Mouse (Mus musculus) limb, embryonic 14.5 days (tissue): ENCODE measurements around the gene Slc24a3. TPM values are rescaled to one million over a fixed set of nuclear protein-coding genes. Genes with fewer than 3 reads are reported as not detected.

Experiments
- ATAC-seq: fragments of 200-750 bp; cut with Nextera tagmentation; 2 replicates; pipeline ENCODE4 v1.8.0; 2017; ENCODE audit warnings: low read depth, moderate number of reproducible peaks, moderate TSS enrichment; ENCODE audit not compliant: low FRiP score
- DNase-seq: peaks from one replicate; pipeline ENCODE4 v3.0.0-alpha.2; 2015; ENCODE audit warnings: low spot score
- H3K27ac ChIP-seq: fragments of 300-500 bp; sonication (generic); replicated peaks from 2 replicates; pipeline ENCODE4 v1.5.1; 2014; ENCODE audit warnings: low read depth, mild to moderate bottlenecking, low read length, moderate library complexity, mixed read lengths
- H3K27me3 ChIP-seq: fragments of 300-500 bp; sonication (generic); 2 replicates; pipeline ENCODE4 v1.6.1; 2014; ENCODE audit warnings: low read length, mixed read lengths; ENCODE audit not compliant: control insufficient read depth, insufficient read depth
- H3K36me3 ChIP-seq: fragments of 300-500 bp; sonication (generic); 2 replicates; pipeline ENCODE4 v1.6.1; 2014; ENCODE audit warnings: mild to moderate bottlenecking, low read length, moderate library complexity, mixed read lengths; ENCODE audit not compliant: control insufficient read depth, insufficient read depth
- H3K4me1 ChIP-seq: fragments of 300-500 bp; sonication (generic); 2 replicates; pipeline ENCODE4 v1.6.1; 2014; ENCODE audit warnings: antibody characterized with exemption, low read length, mixed read lengths; ENCODE audit not compliant: control insufficient read depth, insufficient read depth
- H3K4me2 ChIP-seq: fragments of 300-500 bp; sonication (generic); replicated peaks from 2 replicates; pipeline ENCODE4 v1.6.1; 2014; ENCODE audit warnings: low read depth, mild to moderate bottlenecking, low read length, moderate library complexity; ENCODE audit not compliant: severe bottlenecking
- H3K4me3 ChIP-seq: fragments of 300-500 bp; sonication (generic); replicated peaks from 2 replicates; pipeline ENCODE4 v1.5.1; 2014; ENCODE audit warnings: low read length
- H3K9ac ChIP-seq: fragments of 300-500 bp; sonication (generic); 2 replicates; pipeline ENCODE4 v1.6.1; 2014; ENCODE audit warnings: mild to moderate bottlenecking, low read depth, low read length, moderate library complexity; ENCODE audit not compliant: severe bottlenecking
- H3K9me3 ChIP-seq: fragments of 300-500 bp; sonication (generic); 2 replicates; pipeline ENCODE4 v1.6.1; 2016; ENCODE audit warnings: low read length; ENCODE audit not compliant: control insufficient read depth
- POLR2A ChIP-seq: fragments of 200-500 bp; IDR thresholded peaks from 2 replicates; pipeline ENCODE4 v1.8.0; 2012; ENCODE audit warnings: inconsistent platforms, mild to moderate bottlenecking, moderate library complexity, borderline replicate concordance; ENCODE audit not compliant: insufficient read depth, insufficient read length; ENCODE audit errors: extremely low read depth
- WGBS: fragments of 180-500 bp; shearing (Covaris S2); extraction: QIAGEN DNeasy Blood & Tissue Kit; methylation state at CpG from one replicate; pipeline ENCODE4 v1.1.7; 2014; 5-methylcytosine and 5-hydroxymethylcytosine counted together
- polyA plus RNA-seq, 2 experiments: library from polyadenylated mRNA; depleted of rRNA in 1 of 2; stranded (reverse) in 1 of 2; unstranded in 1 of 2; fragments of >200 nt; fragmentation: Nextera tagmentation in 1 of 2; extraction: Ambion mirVana in 1 of 2; gene quantifications; 2 replicates each; pipeline versions ENCODE4 v1.2.1 to v1.2.3; 2012 to 2014

Gene Slc24a3
- polyA plus RNA-seq, 2 experiments, result 4.7 to 7.4 TPM

DNA sequence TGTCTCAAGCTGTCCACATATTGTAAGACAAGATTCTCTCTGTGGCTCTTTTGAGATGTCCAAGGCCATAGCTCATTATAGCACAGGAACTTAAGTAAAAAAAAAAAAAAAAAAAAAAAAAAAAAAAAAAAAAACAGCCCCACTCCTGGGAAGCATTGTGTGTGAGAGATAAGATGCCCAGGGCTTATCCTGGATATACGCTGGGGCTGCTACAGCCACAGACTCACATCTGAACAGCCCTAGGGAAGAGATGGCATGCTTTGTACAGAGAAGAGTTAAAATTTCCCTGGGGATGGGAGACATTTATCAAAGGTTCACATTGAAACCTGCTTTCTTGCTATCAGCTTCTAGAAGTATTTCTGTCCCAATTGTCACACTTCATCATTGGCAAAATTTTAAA, 218.2 kb downstream of the Slc24a3 start:
- peaks cover 6% of the 10 kb centered on the region; the same call in 1 of the 2 replicates for H3K4me1 ChIP-seq
- TF ChIP-seq POLR2A, result no peak
- no peak overlapping the region for H3K9ac ChIP-seq
- H3K27me3 ChIP-seq, result no peaks in the 10 kb centered on the region
- H3K36me3 ChIP-seq, result no peaks in the 10 kb centered on the region
- H3K4me3 ChIP-seq, result no peak overlapping the region
- no peaks in the 10 kb centered on the region for H3K9me3 ChIP-seq
- DNase-seq (no peak), ATAC-seq (no peak)
- no peak overlapping the region for H3K4me2 ChIP-seq
- 60% methylated on average over 1 of the region's 1 CpGs for WGBS
- no peak overlapping the region for H3K27ac ChIP-seq

GRCm38 (mm10) chr2:145395804-145396203, 228.2 kb downstream of the Slc24a3 start:
- no peaks in the 10 kb centered on the region for H3K36me3 ChIP-seq
- DNase-seq, result no peak
- TF ChIP-seq POLR2A, result no peak
- ATAC-seq, result no peak
- peaks cover 6% of the 10 kb centered on the region; the same call in 1 of the 2 replicates for H3K4me1 ChIP-seq
- no peaks in the 10 kb centered on the region for H3K27me3 ChIP-seq
- H3K4me3 ChIP-seq, result no peak overlapping the region
- no peak overlapping the region for H3K27ac ChIP-seq
- 25% methylated on average over 3 of the region's 3 CpGs for WGBS
- H3K9ac ChIP-seq, result no peak overlapping the region
- no peaks in the 10 kb centered on the region for H3K9me3 ChIP-seq
- no peak overlapping the region for H3K4me2 ChIP-seq

DNA sequence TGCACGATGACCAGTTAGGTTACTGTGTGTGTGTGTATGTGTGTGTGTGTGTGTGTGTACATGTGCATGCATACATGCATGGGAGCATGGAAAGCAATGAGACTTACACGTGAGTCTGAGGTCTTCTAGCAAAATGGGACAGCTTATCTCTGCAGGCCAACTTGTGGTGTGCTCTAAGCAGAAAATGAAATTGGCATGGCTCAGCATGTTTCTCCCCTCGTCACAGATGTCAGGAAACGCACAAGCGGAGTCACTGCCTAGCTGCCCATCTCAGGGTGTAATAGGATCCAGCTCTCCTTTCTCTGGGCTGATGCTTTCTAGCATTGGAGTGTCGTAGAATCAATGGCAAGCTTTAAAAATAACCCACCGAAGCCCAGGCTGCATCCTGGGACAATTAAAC, 229.0 kb downstream of the Slc24a3 start:
- Histone ChIP-seq H3K9me3 (no peaks in the 10 kb centered on the region), H3K27ac (no peak overlapping the region), H3K27me3 (no peaks in the 10 kb centered on the region), H3K9ac (no peak overlapping the region), H3K4me1 (peaks cover 6% of the 10 kb centered on the region; the same call in 1 of the 2 replicates), H3K36me3 (no peaks in the 10 kb centered on the region), H3K4me3 (no peak overlapping the region), H3K4me2 (no peak overlapping the region)
- no peak for TF ChIP-seq POLR2A
- DNase-seq (no peak), ATAC-seq (no peak)
- 21% methylated on average over 7 of the region's 7 CpGs for WGBS

DNA sequence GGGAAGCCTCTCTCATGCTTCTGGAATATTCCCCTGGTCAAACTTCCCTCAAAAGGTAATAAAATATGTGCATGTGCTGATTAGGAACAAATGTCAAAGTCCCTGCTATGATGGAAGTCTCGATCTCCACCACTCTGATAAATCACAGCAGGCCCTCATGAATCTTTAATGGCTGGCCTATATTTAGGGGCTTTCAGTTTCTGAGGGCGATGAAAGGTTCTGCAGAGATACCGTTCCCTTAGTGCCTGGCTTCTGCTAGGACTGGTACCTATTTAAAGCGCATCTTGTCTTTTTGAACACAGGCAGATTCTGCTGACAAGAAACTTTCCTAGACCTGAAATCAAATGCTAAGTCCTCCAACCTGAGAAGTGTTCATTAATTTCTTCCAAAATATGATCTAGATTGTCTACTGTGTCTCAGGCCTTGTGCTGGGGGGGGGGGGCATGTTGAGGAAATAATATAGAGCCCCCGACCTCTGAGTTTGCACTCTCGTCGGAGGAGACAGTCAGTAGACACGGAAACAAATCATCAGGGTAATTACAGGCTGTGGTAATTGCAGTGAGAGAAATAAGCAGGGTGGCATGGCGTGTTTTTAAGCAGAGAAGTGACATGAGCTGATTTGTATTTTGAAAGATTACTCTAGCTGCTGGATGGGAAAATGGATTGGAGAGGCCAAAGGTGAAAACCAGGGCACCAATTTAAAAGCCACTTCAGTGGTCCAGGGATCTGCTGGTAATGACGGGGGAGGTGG, 230.1 kb downstream of the Slc24a3 start:
- DNase-seq (no peak), ATAC-seq (no peak)
- 34% methylated on average over 10 of the region's 10 CpGs for WGBS
- Histone ChIP-seq H3K27ac (no peak overlapping the region), H3K27me3 (no peaks in the 10 kb centered on the region), H3K36me3 (no peaks in the 10 kb centered on the region), H3K4me1 (peaks cover 6% of the 10 kb centered on the region; the same call in 1 of the 2 replicates), H3K4me2 (no peak overlapping the region), H3K4me3 (no peak overlapping the region), H3K9ac (no peak overlapping the region), H3K9me3 (no peaks in the 10 kb centered on the region)
- no peak for TF ChIP-seq POLR2A

DNA sequence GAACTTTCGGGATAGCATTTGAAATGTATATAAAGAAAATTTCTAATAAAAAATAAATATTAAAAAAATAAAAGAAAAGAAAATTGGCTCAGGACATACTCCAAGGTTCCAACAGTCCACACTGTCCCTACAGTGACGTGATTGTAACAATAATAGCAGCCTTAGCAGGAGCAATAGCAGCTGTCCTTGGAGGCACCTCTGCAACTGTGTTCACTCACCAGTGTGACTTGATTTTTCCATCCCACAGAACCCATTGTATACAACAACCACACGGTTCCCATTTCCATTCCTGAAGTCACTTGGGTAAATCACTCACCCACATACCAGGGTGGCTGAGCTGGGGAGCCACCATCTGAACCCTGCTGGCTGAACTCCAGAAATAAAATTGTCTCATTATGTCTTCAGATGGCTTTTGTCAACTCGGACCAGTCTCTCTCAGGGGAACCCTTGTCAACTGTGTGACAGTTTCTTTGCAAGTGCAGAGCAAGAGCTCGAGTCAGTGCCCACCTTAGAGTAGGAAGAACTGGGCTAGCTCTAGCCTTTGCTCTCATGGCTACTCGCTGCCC, 233.8 kb downstream of the Slc24a3 start:
- ATAC-seq (no peak; the same call in 1 of the 2 replicates), DNase-seq (no peak)
- WGBS, result 70% methylated on average over 6 of the region's 6 CpGs
- H3K9me3 ChIP-seq, result no peaks in the 10 kb centered on the region
- peaks cover 6% of the 10 kb centered on the region; the same call in 1 of the 2 replicates for H3K4me1 ChIP-seq
- no peaks in the 10 kb centered on the region for H3K27me3 ChIP-seq
- no peak overlapping the region for H3K4me2 ChIP-seq
- H3K27ac ChIP-seq, result no peak overlapping the region
- H3K9ac ChIP-seq, result no peak overlapping the region
- H3K36me3 ChIP-seq, result no peaks in the 10 kb centered on the region
- TF ChIP-seq POLR2A, result no peak
- H3K4me3 ChIP-seq, result no peak overlapping the region
